Mouse (Mus musculus): Measurements from ENCODE around the gene Gm48552. TPM values are rescaled to one million over a fixed set of nuclear protein-coding genes. Genes with fewer than 3 reads are reported as not detected.

Gene Gm48552
- total RNA-seq, 2 experiments from 2014 or later: 1.1 to 3.5 TPM

- DNase-seq (ENCODE audit: low spot score in 2 of 2): peak in 1 of 2 experiments; percentile 6
Observed at GRCm38 (mm10) chr10:81418216-81419070, 29.6 kb downstream of the Gm48552 start.

- DNase-seq (ENCODE audit: low spot score in 2 of 2): peak in 1 of 2 experiments; percentile 6
Observed at GRCm38 (mm10) chr10:81419111-81419928, 30.5 kb downstream of the Gm48552 start.

GRCm38 (mm10) chr10:81420191-81420767 is 31.5 kb downstream of the Gm48552 start:
- peak; percentile 10 to 18 for DNase-seq (ENCODE audit: low spot score in 2 of 2)

- peak in 1 of 2 experiments; percentile 6 for DNase-seq (ENCODE audit: low spot score in 2 of 2)
Observed at GRCm38 (mm10) chr10:81421041-81421796, 32.4 kb downstream of the Gm48552 start.

- DNase-seq (ENCODE audit: low spot score in 2 of 2): no peak
Observed at GRCm38 (mm10) chr10:81421797-81422100, 32.9 kb downstream of the Gm48552 start.

- DNase-seq (ENCODE audit: low spot score in 2 of 2): no peak
Observed at GRCm38 (mm10) chr10:81422191-81422590, 33.4 kb downstream of the Gm48552 start.

GRCm38 (mm10) chr10:81422661-81423217 is 33.9 kb downstream of the Gm48552 start:
- DNase-seq (ENCODE audit: low spot score in 2 of 2): peak in 1 of 2 experiments; percentile 10

GRCm38 (mm10) chr10:81423476-81424245 is 34.9 kb downstream of the Gm48552 start:
- DNase-seq (ENCODE audit: low spot score in 2 of 2): peak in 1 of 2 experiments; percentile 9

GRCm38 (mm10) chr10:81424246-81425051 is 35.6 kb downstream of the Gm48552 start:
- DNase-seq (ENCODE audit: low spot score in 2 of 2): peak; percentile 27 to 53

GRCm38 (mm10) chr10:81425236-81425850 is 36.5 kb downstream of the Gm48552 start:
- peak; percentile 24 to 48 for DNase-seq (ENCODE audit: low spot score in 2 of 2)

- DNase-seq (ENCODE audit: low spot score in 2 of 2): peak; percentile 40 to 50
Observed at GRCm38 (mm10) chr10:81426081-81426671, 37.4 kb downstream of the Gm48552 start.

GRCm38 (mm10) chr10:81426897-81427296 is 38.1 kb downstream of the Gm48552 start:
- peak; percentile 52 to 64 for DNase-seq (ENCODE audit: low spot score in 2 of 2)

GRCm38 (mm10) chr10:81427327-81427726 is 38.5 kb downstream of the Gm48552 start:
- no peak for DNase-seq (ENCODE audit: low spot score in 2 of 2)

GRCm38 (mm10) chr10:81427804-81428506 is 39.1 kb downstream of the Gm48552 start:
- peak; percentile 6 to 28 for DNase-seq (ENCODE audit: low spot score in 2 of 2)

- DNase-seq (ENCODE audit: low spot score in 2 of 2): peak in 1 of 2 experiments; percentile 14
Observed at GRCm38 (mm10) chr10:81428507-81428870, 39.7 kb downstream of the Gm48552 start.

GRCm38 (mm10) chr10:81429092-81429491 is 40.3 kb downstream of the Gm48552 start:
- peak; percentile 5 to 23 for DNase-seq (ENCODE audit: low spot score in 2 of 2)

- DNase-seq (ENCODE audit: low spot score in 2 of 2): peak; percentile 54 to 70
Observed at GRCm38 (mm10) chr10:81429605-81430061, 40.8 kb downstream of the Gm48552 start.

Data from layer of hippocampus, postnatal 10 days (tissue).